Mouse (Mus musculus) cerebellum, postnatal 10 days (tissue): Measurements from ENCODE around the gene Nrp2.
A peak's percentile ranks its signal among the peaks of the same experiment; 100 is the strongest.

Experiments
- DNase-seq, 2 experiments: peaks; one replicate each; pipeline ENCODE4 v3.0.0; 2021; ENCODE audit warnings: mixed read lengths in 2 of 2

The Nrp2 gene

GRCm38 (mm10) chr1:62724461-62725021 lies 21.5 kb downstream of the Nrp2 start:
- no peak for DNase-seq

- no peak for DNase-seq
Observed at GRCm38 (mm10) chr1:62725032-62725678, 22.1 kb downstream of the Nrp2 start.

GRCm38 (mm10) chr1:62727191-62727590 lies 24.1 kb downstream of the Nrp2 start:
- no peak for DNase-seq

- DNase-seq: no peak
Observed at GRCm38 (mm10) chr1:62728421-62728820, 25.3 kb downstream of the Nrp2 start.

- DNase-seq: peak in 1 of 2 experiments; percentile 45
Observed at GRCm38 (mm10) chr1:62728926-62729325, 25.8 kb downstream of the Nrp2 start.

GRCm38 (mm10) chr1:62729345-62730150 lies 26.5 kb downstream of the Nrp2 start:
- DNase-seq: no peak

GRCm38 (mm10) chr1:62732036-62732435 lies 29.0 kb downstream of the Nrp2 start:
- DNase-seq: peak in 1 of 2 experiments; percentile 65

GRCm38 (mm10) chr1:62734420-62734931 lies 31.4 kb downstream of the Nrp2 start:
- no peak for DNase-seq

- no peak for DNase-seq
Observed at GRCm38 (mm10) chr1:62734980-62735379, 31.9 kb downstream of the Nrp2 start.

GRCm38 (mm10) chr1:62735835-62736234 lies 32.8 kb downstream of the Nrp2 start:
- no peak for DNase-seq

- DNase-seq: no peak
Observed at GRCm38 (mm10) chr1:62736455-62737012, 33.4 kb downstream of the Nrp2 start.

GRCm38 (mm10) chr1:62738165-62738564 lies 35.1 kb downstream of the Nrp2 start:
- DNase-seq: no peak

GRCm38 (mm10) chr1:62742092-62742491 lies 39.0 kb downstream of the Nrp2 start:
- no peak for DNase-seq

GRCm38 (mm10) chr1:62743064-62743694 lies 40.1 kb downstream of the Nrp2 start:
- DNase-seq: no peak

- no peak for DNase-seq
Observed at GRCm38 (mm10) chr1:62745889-62746288, 42.8 kb downstream of the Nrp2 start.

GRCm38 (mm10) chr1:62747421-62748111 lies 44.5 kb downstream of the Nrp2 start:
- DNase-seq: no peak

GRCm38 (mm10) chr1:62748361-62748760 lies 45.3 kb downstream of the Nrp2 start:
- DNase-seq: no peak

- DNase-seq: peak in 1 of 2 experiments; percentile 36
Observed at GRCm38 (mm10) chr1:62749716-62750115, 46.6 kb downstream of the Nrp2 start.

- no peak for DNase-seq
Observed at GRCm38 (mm10) chr1:62750408-62751008, 47.4 kb downstream of the Nrp2 start.

- DNase-seq: peak; percentile 64 to 74
Observed at GRCm38 (mm10) chr1:62751011-62752006, 48.2 kb downstream of the Nrp2 start.
